Mouse (Mus musculus) yolk sac, embryonic 10.5 days (tissue): ENCODE results near the gene Arid3a.
A peak's percentile ranks its signal among the peaks of the same experiment; 100 is the strongest.

Experiments used
- DNase-seq: peaks from one replicate; pipeline ENCODE4 v3.0.0-alpha.2; 2017; ENCODE audit warnings: low spot score

Arid3a gene

DNA sequence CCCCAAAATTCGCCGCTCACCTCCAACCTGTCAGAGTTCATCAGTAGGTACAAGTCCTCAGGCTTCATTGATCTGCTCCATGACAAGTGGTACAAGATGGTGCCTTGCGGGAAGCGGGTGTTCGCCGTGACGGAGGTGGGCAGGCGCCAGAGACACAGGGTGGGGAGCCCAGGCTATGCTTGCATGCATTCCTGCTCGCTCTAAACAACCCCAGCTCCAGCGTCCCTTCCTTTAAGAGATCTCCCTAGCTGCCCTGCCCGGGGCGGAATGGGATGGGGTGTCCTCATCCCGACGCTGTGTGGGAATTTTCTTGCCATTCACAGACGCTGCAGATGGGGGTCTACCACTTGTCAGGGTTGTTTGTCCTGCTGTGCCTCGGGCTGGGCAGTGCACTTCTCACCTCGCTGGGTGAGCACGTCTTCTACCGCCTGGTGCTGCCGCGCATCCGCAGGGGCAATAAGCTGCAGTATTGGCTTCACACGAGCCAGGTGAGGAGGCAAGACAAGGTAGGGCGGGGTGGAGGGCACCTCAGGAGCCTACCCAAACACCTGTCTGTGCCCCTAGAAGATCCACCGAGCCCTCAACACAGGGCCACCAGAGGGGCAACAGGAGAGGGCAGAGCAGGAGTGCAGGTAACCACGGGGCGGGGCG, 49.4 kb downstream of the Arid3a start:
- no peak for DNase-seq

DNA sequence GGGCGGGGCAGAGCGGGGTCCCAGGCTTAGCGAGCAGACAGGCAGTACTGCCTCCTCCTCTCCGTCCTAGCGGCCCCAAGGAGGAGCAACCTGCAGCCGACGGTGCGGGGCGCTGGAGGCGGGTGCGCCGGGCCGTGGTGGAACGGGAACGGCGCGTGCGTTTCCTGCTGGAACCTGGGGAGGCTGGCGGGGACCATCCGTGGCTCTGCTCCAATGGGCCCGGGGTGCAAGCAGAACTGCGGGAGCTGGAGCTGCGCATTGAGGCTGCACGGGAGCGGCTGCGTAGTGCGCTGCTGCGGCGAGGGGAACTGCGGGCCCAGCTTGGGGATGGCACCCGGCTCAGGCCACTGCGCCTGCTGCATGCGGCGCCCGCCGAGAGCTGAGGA, 49.9 kb downstream of the Arid3a start:
- DNase-seq, result no peak

DNA sequence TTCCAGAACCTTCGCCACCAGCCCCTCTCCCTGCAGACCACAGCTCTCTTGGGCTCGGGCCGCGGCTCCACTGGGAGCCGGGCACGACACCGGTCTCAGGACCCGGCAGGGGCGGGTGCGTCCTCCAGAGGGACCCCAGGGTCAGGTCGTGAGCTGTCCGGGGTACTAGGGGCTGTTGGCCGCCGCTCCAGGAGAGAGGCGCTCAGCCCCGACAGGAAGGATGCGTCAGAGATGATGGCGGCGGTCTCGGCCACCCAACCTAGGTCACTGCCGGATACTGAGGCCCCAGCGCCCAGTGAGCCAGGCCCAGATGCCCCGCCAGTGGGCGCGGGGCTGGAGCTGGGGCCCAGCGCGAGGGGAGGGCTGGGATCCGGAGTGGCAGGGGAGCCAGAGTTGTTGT, 50.5 kb downstream of the Arid3a start:
- no peak for DNase-seq

DNA sequence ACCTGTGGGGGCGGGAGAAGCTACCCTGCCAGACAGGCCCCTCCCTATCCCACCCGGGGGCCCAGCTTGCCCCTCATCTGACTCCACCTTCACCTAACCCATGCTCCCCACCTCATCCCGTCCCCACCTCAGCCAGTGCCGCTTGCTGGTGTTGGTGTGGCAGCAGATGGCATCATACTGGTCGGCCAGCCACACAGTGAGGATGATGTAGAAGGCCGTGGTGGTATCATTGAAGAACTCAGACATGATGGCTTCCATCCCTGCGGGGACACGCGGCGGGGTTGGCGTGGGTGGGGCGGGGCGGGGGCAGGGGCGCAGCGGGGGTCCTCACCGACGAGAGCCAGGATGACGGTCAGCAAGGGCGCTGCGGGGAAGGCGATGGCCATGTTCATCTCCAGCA, 51.2 kb downstream of the Arid3a start:
- DNase-seq, result no peak

DNA sequence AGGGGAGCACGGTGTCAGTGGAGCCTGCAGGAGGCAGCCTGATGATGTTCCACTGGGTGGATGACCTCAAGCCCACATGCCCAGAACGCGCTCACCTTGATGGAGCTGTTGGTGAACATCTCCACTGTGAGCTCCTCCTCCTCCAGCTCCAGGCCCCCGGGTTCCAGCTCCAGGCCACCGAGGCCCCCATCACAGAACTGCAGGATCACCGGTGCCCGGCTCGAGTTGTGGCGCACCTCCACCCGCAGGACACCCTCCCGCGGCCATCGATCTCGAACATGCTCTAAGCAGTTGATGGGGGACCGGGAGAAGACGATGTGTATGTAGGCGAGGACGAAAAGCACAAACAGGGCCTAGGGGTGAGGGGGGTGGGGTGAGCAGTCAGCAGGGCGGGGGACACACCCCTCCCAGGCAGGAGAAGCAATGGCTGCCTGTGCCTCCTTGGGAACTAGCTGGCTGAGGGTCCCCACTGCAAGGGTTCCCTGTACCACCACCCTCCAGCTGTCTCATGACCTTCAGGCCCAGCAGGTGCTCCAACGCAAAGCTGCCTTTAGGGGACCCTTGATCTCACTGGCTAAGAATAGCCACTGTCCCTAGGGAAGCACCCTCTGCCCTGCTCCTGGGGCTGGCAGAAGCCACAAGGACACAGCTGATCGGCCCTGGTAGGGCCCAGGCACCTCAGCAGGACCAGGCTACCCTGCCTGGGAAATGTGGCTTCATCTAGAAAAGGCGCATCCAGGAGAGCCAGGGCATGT, 52.7 kb downstream of the Arid3a start:
- DNase-seq, result no peak

DNA sequence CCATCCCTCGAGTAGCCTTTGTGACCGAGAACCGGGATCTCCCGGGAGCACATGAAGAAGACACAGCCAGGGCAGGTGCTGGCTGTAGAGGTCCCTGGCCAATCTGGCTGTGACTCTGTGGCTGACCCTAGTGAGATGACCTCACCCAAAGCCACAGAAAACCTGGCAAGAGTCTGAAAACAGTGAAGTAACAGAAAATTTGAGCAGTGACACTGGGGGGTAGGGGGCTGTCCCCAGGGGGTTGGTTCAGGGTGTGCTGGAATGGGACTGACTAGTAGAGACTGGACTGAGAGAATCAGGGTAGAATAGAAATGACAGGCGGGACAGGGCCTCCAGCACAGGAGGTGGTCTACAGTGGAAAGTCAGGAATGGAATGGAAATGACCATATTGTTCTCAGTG, 56.4 kb downstream of the Arid3a start:
- DNase-seq, result no peak

DNA sequence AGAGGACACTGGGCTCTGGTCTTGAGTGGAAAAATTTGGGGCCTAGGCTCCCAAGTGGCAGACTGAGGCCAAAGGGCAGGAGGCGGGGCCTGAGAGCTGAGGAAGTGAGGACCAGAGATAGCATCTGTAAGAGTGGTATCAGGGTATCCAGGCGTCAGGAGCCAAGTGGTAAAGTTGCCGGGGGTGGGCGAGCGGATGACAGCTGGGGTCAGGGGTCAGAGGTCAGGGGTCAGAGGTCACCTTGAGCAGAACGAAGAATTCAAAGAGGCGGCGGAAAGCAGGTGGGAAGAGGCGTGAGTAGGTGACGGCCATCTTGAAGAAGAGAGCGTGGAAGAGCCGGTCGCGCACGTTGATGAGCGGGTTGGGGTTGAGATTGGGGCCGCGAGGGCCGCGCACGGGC, 56.8 kb downstream of the Arid3a start:
- peak; percentile 82 for DNase-seq

DNA sequence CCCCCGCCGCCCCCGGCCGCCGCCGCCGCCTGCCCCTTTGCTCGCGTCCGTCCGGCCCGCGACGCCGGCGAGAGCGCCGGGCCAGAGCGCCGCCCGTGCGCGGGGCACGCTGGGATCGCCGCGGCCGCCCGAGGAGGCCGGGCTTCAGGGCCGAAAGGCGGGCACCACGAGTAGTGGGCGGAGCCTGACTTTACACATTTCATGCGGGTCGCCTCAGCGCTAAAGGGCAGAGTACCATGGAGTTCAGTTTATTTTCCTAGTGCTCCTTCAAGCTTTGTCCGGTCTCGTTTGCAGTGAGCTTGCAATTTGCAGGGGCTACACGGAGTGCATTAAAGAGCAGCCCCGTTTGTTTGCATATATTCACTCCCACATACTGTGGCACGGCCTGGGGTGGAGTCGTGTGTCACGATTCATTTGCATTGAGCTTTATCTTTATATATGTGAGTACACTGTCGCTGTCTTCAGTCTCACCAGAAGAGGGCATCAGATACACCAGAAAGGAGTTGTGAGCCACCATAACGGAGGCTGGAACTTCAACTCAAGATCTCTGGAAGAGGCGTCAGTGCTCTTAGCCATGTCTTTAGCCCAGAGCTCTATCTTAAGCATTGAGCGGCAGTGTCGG, 57.5 kb downstream of the Arid3a start, which contains the start of gene Tmem259:
Tmem259 (minus strand) TSS at position 136 of the 622 bp plus-strand sequence.
- DNase-seq, result peak; percentile 93

DNA sequence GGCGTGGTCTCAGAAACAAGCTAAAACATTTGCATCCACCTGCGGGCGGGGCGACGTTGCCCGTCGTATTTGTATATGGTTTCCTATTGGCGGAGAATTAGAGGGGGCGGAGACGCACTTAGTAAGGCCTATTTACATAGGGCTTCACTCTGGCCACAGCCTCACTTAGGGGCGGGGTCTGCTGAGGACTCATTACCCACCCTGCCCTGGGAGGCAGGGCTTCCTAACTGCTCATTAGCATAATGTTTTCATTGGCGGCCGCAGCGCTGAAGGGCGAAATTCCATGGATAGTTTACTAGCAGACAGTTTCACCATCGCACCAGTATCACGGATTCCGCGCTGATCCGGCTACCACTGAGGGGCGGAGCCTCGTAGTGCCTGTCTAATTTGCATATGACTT, 58.0 kb downstream of the Arid3a start:
- peak; percentile 98 for DNase-seq

DNA sequence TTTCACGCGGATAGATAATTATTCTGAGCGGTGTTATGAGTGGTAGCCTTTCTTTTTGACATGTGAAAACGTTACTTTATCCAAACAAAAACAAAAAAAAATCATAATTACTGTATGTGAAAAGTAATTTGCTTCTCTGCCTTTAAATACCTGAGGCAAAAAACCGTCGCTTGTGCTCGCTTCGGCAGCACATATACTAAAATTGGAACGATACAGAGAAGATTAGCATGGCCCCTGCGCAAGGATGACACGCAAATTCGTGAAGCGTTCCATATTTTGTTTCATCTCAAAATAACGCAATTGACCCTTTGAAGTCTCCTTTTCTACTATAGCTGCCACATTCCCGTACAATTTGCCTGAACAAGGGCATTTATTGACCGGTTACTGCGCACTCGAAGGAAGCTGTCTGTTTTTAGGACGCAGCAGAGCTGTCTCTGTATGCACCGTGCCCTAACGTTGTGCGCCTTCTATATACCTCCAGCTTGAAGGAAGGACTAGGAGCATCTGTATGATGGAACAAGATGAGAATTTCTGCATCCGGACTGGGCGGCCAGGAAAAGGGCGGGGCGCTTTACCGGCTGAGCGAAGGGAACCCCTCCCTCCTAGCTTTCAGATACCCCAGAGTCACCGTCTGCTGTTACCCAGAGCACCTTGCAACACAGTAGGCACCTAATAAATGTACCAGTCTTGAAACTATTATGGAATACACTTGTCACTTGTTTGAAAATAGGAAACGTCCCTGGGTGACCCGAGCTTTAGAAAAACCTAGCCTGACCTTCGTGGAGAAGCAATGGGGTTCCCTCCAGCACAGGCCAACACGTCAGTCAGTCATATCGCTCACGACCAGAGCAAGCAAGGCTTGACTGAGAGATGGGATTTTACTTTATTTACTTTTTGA, 58.7 kb downstream of the Arid3a start:
- DNase-seq, result peak; percentile 72

DNA sequence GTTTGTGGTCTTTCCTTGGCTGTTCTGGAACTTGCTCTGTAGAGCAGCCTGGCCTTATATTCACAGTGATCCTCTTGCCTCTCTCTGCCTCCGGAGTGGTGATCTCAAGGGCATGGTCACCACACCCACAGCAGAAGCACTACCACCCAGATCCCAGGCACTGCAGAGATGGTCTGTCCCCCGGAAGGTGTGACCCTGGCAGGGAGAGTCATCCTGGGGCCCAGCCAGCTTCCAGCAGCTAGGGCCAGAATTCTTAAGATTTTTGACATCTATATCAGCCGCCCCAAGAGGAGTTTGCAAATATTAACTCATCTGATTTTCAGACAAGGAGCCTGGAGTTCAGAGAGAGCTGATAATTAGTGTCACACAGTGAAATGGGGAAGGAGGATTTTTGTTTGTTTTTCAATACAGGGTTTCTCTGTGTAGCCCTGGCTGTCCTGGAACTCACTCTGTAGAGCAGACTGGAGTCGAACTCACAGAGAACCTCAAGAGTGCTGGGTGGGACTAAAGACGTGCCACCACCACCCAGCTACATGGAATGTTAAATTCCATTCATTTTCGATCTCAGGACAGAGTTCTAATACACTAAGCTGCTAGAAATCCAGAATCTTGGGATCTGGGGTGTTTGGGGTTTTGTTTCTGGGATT, 59.5 kb downstream of the Arid3a start:
- no peak for DNase-seq

DNA sequence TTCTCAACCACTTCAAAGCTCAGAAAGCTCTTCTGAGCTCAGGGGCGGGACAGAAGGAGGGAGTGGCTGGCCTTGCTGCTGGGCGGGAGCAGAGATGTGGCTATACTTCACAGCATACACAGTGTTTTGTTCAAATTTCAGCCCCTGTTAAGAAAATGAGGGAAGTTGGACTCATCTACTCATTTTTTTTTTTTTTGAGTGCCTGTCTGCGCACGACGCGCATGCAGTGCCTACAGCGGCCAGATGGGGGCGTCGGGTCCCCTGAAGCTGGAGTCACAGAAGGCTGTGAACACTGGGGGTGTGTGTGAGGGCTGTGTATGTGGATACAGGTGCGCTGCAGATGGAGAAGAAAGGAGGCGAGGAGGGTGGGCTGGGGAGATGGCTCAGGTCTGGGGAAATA, 60.1 kb downstream of the Arid3a start:
- peak; percentile 73 for DNase-seq

DNA sequence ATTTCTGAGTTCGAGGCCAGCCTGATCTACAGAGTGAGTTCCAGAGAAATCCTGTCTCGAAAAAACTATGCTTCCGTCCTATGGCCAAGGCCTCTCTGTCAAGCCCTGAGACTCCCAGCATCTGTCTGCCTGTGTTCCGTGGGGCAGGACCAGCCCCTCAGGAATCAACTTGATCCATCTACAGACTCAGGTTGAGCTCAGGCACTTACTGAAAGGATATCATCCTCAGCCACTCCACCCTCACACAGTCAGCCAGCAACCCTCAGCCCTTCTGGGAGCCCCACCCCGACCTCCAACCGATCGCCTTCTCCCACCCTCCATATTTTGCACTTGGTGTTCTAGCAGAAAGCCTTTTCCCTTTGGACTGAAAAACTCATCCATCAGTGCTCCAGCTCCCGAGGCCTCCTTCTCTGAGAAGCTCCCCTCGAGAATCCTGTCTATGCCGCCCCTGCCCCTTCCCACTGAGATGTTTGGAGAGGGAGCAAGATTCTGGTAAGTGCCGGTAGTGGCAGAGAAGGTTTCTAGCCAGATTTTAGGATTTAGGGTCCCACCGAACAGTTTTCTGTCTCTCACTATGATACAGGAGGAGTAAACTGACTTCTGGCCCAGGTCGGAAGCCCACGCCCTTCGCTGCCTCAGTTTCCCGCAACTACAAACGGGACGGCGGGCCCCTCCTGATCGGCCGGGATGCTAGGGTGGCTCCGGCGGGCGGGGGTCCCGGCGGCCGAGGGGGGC, 61.1 kb downstream of the Arid3a start:
- no peak for DNase-seq

DNA sequence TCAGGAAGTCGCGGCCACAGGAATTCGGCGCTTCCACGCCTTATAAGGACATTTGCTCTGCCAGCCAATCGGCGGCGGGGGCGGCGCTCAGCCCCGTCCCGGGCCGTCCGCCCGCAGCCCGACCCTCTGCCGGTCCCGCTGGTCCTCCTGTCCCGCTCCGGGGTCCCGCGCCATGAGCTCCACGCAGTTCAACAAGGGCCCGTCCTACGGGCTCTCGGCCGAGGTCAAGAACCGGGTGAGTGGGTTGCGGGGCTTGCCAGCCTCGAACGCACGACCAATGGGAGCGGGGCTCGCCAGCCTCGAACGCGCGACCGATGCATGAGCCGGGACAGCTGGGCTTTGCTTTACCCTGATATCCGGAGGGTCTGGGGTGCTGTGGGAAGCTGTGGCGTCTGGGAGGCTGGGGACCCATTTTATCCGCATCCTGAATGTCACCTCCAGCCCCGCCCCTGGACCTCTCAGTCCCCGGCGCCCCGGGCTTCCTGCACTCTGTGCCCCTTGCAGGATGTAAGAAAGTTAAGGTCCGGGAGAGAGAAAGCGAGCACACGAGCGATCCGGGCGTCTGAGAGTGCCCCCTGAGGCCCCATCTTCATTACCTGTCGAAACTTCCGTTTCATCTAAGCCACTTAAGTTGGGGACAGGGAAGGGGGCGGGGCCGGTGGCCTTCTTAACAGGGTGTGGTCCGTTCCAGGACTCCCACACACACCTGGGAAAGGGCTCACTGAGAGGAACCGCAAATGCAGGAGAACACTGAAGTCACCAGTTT, 61.8 kb downstream of the Arid3a start, which contains the start of gene Cnn2:
Cnn2 (plus strand) TSS at position 79 of the 766 bp plus-strand sequence.
- DNase-seq, result peak; percentile 70

DNA sequence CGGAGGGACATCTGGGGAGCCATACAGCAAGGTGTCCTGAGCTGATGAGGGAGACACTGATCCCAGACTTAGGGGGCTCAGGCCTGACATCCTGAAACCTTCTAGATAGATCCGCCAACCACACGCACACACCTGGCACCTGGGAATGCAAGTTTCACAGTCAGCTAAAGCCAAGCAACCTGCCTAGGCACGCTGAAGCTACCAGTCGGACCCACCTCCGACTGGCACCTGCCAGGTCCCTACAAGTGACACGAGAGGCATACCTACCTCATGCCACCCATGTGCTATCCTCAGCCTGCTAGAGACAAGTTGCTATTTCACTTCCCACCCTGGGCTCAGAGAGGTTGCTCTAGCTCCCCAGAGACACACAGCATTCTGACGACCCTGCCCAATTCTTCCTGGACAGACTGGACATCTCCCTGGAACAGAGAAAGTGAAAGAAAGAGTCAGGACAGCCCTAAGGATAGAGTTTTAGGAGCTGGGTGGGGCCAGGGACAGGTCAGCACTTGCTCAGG, 62.5 kb downstream of the Arid3a start:
- DNase-seq, result no peak

DNA sequence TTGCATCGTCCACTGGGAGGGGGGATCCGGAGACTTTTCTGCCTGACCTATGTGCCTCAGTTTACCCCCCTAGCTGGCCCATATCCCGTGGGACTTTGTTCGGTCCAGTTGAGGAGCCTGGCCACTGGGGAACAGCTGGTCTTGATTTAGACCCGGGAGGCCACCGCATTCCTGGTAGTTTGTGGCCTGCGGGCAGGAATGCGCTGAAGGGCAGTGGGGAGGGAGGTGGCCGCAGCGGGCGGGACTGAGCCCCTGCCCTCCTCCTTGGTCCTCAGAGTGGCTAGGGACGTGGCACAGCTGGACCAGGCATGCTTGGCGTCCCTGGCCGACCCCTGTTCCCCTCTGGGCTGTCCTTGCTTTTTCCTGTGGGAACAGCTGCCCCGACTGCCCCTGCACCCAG, 63.0 kb downstream of the Arid3a start:
- DNase-seq, result no peak

DNA sequence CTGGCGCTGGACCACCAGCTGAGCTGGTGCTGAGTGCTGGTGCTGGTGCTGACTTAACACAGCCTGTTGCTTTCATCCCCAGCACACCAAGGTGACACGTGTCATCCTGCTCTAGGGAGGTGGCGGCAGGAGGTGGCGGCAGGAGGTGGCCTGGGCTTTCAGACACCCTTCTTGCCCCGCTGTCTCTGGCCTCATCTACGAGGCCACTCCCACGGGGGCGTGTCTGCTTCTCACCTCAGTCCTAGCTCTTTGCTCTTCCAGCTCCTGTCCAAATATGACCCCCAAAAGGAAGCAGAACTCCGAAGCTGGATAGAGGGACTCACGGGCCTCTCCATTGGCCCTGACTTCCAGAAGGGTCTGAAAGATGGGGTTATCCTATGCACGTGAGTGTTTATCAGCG, 64.3 kb downstream of the Arid3a start:
- no peak for DNase-seq

DNA sequence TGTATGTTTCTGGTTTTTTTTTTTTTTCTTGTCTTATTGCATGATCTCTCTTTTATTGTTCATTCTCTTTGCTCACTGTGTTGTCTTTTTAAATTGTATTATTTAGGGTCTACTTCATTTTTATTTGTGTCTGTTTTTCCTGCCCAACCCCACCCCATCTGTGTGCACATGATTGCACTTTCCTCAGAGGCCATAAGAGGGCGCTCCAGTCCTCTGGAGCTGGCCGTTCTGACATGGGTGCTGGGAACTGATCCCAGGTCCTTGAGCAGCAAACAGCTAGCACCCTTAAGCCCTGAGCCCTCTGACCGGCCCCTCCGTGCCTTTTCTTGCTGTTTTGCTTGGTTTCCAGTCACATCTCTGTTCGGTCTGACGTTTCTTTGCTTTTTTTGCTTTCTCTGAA, 64.7 kb downstream of the Arid3a start:
- DNase-seq, result no peak

DNA sequence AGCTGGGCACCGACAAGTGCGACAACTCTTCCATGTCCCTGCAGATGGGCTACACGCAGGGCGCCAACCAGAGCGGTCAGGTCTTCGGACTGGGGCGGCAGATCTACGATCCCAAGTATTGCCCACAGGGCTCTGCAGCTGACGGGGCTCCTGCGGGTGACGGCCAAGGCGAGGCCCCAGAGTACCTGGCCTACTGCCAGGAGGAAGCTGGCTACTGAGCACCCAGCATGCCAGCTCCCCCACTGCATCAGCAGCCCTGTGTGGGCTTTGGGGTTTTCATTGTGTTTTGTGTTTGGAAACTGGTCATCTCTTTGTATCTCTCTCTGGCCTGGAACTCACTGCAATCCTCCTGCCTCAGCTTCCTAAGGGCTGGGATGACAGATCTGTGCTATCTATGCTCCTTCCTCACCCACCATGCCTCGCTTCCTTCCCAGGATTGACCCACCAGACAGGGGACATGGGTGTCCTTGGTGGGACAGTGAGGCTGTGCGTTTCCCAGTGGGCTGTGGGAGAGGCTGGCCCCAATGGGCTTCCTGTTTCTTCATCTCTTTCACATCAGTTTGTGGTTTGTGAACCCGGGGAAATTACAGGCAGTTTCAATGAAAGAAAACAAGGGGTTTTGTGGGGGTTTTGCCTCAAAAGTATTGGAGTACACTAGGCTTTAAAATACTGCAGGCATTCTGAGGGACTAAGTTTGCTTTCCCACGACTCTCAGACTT, 67.7 kb downstream of the Arid3a start:
- DNase-seq, result no peak
